Mouse (Mus musculus): Measurements from ENCODE around the gene Sacm1l. TPM values are rescaled to one million over a fixed set of nuclear protein-coding genes. Genes with fewer than 3 reads are reported as not detected.

The Sacm1l gene
- polyA plus RNA-seq (2014; fragmentation: Nextera tagmentation; extraction: Ambion mirVana), result 56.2 and 62.8 TPM in 2 replicates

DNA sequence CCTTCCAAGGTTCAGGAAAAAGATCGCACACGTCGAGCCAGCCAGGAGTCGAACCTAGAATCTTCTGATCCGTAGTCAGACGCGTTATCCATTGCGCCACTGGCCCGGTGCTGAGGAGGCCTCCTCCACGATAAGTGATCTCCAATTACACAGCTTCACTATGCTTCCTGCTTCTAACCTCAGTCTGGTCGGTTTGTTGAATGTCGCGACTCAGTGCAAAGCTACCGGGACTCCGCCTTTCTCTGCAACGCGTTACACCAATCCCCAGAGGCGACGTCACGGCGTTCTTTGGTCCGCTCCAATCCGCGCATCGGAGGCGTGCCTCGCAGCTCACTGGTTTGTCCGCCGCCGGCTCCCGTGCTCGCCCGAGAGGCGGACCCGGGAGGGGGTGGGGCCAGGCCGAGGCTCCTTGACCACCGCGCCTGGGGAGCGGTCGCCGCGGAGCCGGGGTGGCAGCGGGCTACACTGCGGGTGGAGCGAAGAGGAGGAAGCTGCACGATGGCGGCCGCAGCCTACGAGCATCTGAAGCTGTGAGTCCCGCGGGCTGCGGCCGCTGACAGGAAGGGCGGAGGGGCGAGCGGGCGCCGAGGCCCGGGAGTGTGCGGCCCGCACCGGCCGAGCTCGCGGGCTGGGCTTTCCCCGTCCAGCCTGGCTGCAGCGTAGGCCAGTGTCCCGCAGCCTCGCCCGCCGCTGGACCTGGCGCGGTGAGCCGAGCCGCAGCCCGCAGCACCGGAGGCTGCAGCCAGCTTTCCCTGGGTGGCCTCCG lies at the start of gene Sacm1l:
Gene Sacm1l, plus strand, starts transcription at position 368 of the 766 bp plus-strand sequence.
- ATAC-seq (ENCODE audit: low read depth), result peak; percentile 99
- Histone ChIP-seq H3K4me1 (ENCODE audit: control insufficient read depth, insufficient read depth, low read length) (peaks cover 16% of the 10 kb centered on the region), H3K4me3 (ENCODE audit: low read depth, low read length) (peak within 1 kb of the TSS; percentile 97), H3K36me3 (ENCODE audit: control insufficient read depth, insufficient read depth, low read length) (no peaks in the 10 kb centered on the region), H3K4me2 (ENCODE audit: low read depth, low read length) (peak within 1 kb of the TSS; percentile 79), H3K27me3 (ENCODE audit: control insufficient read depth, insufficient read depth, low read length) (no peaks in the 10 kb centered on the region), H3K9ac (replicated peaks; ENCODE audit: low read depth, low read length) (peak within 1 kb of the TSS; percentile 98), H3K27ac (ENCODE audit: low read depth, low read length) (peak within 1 kb of the TSS; percentile 92), H3K9me3 (ENCODE audit: control insufficient read depth, low read length) (no peaks in the 10 kb centered on the region)
- under 1% methylated on average over 70 of the region's 79 CpGs for WGBS

DNA sequence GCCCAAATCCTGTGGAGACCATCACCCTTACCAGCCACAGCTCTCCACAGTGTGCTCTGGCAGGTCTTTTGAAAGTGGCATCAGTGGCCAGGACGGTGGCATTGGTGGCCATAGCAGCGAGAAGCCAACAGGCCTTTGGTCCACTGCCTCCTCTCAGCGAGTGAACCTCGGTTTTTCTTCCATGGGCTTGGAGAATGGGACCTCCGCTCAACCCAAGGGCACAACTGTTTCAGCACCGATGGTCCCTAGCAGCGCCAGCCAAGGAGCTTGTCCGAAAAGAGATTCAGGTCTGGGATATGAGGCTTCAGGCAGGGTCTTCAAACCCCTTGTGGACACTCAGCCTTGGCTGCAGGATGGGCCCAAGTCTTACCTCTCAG lies 49.7 kb upstream of the Sacm1l start:
- H3K4me2 ChIP-seq (ENCODE audit: low read depth, low read length), result peak overlapping the region; percentile 61
- H3K9ac ChIP-seq (replicated peaks; ENCODE audit: low read depth, low read length), result no peak overlapping the region
- no peak for ATAC-seq (ENCODE audit: low read depth)
- H3K9me3 ChIP-seq (ENCODE audit: control insufficient read depth, low read length), result no peaks in the 10 kb centered on the region
- WGBS, result 90% methylated on average over 8 of the region's 8 CpGs
- no peak overlapping the region for H3K27ac ChIP-seq (ENCODE audit: low read depth, low read length)
- peak overlapping the region; percentile 54; the same call in 1 of the 2 replicates for H3K4me3 ChIP-seq (ENCODE audit: low read depth, low read length)
- H3K27me3 ChIP-seq (ENCODE audit: control insufficient read depth, insufficient read depth, low read length), result no peaks in the 10 kb centered on the region
- H3K36me3 ChIP-seq (ENCODE audit: control insufficient read depth, insufficient read depth, low read length), result no peaks in the 10 kb centered on the region
- H3K4me1 ChIP-seq (ENCODE audit: control insufficient read depth, insufficient read depth, low read length), result peaks cover 8% of the 10 kb centered on the region; the same call in 1 of the 2 replicates

DNA sequence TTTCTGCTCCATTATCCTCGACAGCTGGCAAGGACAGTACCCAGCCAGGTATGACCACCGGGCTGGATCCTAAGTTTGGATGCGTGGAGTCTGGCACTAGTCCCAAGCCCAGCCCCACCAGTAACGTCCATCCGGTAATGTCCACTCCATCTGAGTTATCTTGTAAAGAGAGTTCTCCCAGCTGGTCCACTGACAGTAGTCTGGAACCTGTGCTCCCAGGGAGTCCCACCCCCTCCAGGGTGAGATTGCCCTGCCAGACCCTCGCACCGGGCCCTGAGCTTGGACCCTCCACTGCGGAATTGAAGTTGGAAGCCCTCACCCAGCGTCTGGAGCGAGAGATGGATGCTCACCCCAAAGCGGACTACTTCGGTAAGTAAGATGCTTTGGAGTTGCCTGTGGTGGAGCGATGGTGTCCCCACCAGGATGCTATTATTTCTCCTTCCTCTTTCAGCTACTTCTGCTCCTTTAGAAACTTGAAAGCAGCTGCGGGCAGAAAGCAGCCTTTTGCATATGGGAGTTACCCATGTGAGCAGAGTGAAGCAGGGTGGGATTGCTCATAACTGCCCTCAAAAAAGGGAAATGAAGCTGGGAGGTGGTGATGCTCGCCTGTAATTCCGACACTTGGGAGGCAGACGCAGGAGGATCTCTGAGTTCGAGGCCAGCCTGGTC lies 49.2 kb upstream of the Sacm1l start:
- no peaks in the 10 kb centered on the region for H3K27me3 ChIP-seq (ENCODE audit: control insufficient read depth, insufficient read depth, low read length)
- no peaks in the 10 kb centered on the region for H3K9me3 ChIP-seq (ENCODE audit: control insufficient read depth, low read length)
- peak overlapping the region; percentile 61; the same call in 1 of the 2 replicates for H3K4me2 ChIP-seq (ENCODE audit: low read depth, low read length)
- no peak for ATAC-seq (ENCODE audit: low read depth)
- H3K4me3 ChIP-seq (ENCODE audit: low read depth, low read length), result 0 out of 2 replicates have a peak overlapping the region, but pooled peaks have one; percentile 0
- no peak overlapping the region for H3K27ac ChIP-seq (ENCODE audit: low read depth, low read length)
- 82% methylated on average over 18 of the region's 18 CpGs for WGBS
- no peaks in the 10 kb centered on the region for H3K36me3 ChIP-seq (ENCODE audit: control insufficient read depth, insufficient read depth, low read length)
- H3K4me1 ChIP-seq (ENCODE audit: control insufficient read depth, insufficient read depth, low read length), result peaks cover 8% of the 10 kb centered on the region; the same call in 1 of the 2 replicates
- H3K9ac ChIP-seq (replicated peaks; ENCODE audit: low read depth, low read length), result no peak overlapping the region

DNA sequence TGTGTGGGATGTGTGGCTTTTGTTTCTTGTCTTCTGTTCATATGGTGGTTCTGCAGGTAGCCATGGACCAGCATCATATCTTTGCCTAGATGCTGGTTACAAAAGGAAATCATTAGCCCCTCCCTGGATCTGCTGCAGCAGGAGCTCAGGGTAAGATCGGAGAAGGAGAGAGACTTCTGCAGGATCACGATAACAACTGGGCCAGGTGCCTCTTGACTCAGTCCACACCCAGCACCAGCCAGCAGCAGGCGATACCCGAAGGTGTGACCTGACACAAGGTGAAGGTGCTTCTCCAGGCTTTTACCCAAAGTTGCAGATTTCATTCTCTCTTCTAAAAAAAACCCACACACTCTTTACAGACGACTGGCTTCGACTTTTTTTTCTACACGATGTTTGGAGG lies 48.4 kb upstream of the Sacm1l start:
- H3K4me1 ChIP-seq (ENCODE audit: control insufficient read depth, insufficient read depth, low read length), result peaks cover 8% of the 10 kb centered on the region; the same call in 1 of the 2 replicates
- no peaks in the 10 kb centered on the region for H3K9me3 ChIP-seq (ENCODE audit: control insufficient read depth, low read length)
- ATAC-seq (ENCODE audit: low read depth), result no peak
- WGBS, result 75% methylated on average over 7 of the region's 7 CpGs
- H3K36me3 ChIP-seq (ENCODE audit: control insufficient read depth, insufficient read depth, low read length), result no peaks in the 10 kb centered on the region
- no peak overlapping the region for H3K9ac ChIP-seq (replicated peaks; ENCODE audit: low read depth, low read length)
- H3K4me2 ChIP-seq (ENCODE audit: low read depth, low read length), result 0 out of 2 replicates have a peak overlapping the region, but pooled peaks have one; percentile 61
- H3K27ac ChIP-seq (ENCODE audit: low read depth, low read length), result no peak overlapping the region
- H3K27me3 ChIP-seq (ENCODE audit: control insufficient read depth, insufficient read depth, low read length), result no peaks in the 10 kb centered on the region
- no peak overlapping the region for H3K4me3 ChIP-seq (ENCODE audit: low read depth, low read length)

DNA sequence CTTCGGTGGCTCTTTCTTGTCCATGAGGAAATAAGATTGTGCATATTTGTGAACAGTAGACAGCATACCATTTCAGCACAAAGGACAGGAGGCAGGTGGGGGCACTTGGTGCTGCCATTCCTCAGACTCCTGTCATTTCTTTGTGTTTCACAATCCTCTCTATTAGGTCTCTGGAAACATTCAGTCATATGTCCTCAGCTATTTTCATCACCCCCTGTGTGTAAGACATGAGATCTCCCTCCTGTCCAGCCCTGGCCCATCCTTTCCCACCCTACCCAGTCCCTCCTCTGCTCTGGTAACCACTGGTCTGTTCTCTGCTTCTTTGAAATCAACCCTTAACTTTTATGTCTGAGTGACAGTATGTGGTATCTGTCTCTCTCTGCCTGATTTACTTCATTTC lies 46.0 kb upstream of the Sacm1l start:
- no peak overlapping the region for H3K4me2 ChIP-seq (ENCODE audit: low read depth, low read length)
- no peak for ATAC-seq (ENCODE audit: low read depth)
- no peaks in the 10 kb centered on the region for H3K27me3 ChIP-seq (ENCODE audit: control insufficient read depth, insufficient read depth, low read length)
- H3K36me3 ChIP-seq (ENCODE audit: control insufficient read depth, insufficient read depth, low read length), result no peaks in the 10 kb centered on the region
- peaks cover 8% of the 10 kb centered on the region; the same call in 1 of the 2 replicates for H3K4me1 ChIP-seq (ENCODE audit: control insufficient read depth, insufficient read depth, low read length)
- H3K4me3 ChIP-seq (ENCODE audit: low read depth, low read length), result no peak overlapping the region
- H3K27ac ChIP-seq (ENCODE audit: low read depth, low read length), result no peak overlapping the region
- H3K9me3 ChIP-seq (ENCODE audit: control insufficient read depth, low read length), result no peaks in the 10 kb centered on the region
- H3K9ac ChIP-seq (replicated peaks; ENCODE audit: low read depth, low read length), result no peak overlapping the region
- 96% methylated on average over 1 of the region's 1 CpGs for WGBS

DNA sequence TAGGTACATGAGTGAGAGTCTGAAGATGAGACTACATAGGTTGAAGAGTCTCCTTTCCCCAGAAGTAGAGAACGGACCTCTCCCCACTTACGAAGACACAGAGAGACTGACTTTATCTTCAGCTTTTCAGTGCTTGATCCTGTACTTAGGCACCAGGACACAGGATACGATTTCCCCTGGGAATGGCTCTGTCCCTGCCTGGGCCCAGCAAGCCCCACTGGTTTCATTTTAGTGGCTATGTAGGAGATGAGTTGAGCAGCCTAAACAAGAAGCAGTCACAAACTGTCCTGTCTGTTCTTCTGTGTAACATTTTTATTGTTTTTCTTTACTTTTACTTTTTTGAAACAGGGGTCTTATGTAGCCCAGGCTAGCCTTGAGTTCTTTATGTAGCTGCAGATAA lies 44.7 kb upstream of the Sacm1l start:
- Histone ChIP-seq H3K4me2 (ENCODE audit: low read depth, low read length) (no peak overlapping the region), H3K9ac (replicated peaks; ENCODE audit: low read depth, low read length) (no peak overlapping the region), H3K9me3 (ENCODE audit: control insufficient read depth, low read length) (no peaks in the 10 kb centered on the region), H3K36me3 (ENCODE audit: control insufficient read depth, insufficient read depth, low read length) (no peaks in the 10 kb centered on the region), H3K4me1 (ENCODE audit: control insufficient read depth, insufficient read depth, low read length) (peaks cover 8% of the 10 kb centered on the region; the same call in 1 of the 2 replicates), H3K4me3 (ENCODE audit: low read depth, low read length) (no peak overlapping the region), H3K27ac (ENCODE audit: low read depth, low read length) (no peak overlapping the region), H3K27me3 (ENCODE audit: control insufficient read depth, insufficient read depth, low read length) (no peaks in the 10 kb centered on the region)
- WGBS, result 99% methylated on average over 3 of the region's 3 CpGs
- no peak for ATAC-seq (ENCODE audit: low read depth)

DNA sequence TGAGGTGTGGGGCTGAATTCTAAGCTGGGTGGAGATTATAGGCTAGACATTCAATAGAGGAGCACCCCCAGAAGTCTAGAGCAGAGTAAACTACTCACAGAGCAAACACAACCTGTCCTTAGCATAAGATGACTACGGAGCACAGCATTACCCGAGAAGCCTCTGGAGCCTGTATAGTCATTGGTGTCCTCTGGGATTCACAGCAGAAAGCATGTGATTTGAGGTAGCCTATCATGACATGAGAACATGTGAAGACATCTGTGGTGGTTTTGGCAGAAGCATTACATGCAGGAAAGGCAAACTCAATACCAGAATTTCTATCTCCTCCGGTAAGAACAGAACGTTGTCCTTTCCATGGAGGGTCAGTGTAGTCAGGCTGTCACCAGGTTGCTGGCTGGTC lies 44.0 kb upstream of the Sacm1l start:
- H3K4me3 ChIP-seq (ENCODE audit: low read depth, low read length), result no peak overlapping the region
- no peak overlapping the region for H3K27ac ChIP-seq (ENCODE audit: low read depth, low read length)
- no peaks in the 10 kb centered on the region for H3K27me3 ChIP-seq (ENCODE audit: control insufficient read depth, insufficient read depth, low read length)
- H3K36me3 ChIP-seq (ENCODE audit: control insufficient read depth, insufficient read depth, low read length), result no peaks in the 10 kb centered on the region
- H3K4me2 ChIP-seq (ENCODE audit: low read depth, low read length), result no peak overlapping the region
- 88% methylated on average over 4 of the region's 4 CpGs for WGBS
- peaks cover 8% of the 10 kb centered on the region; the same call in 1 of the 2 replicates for H3K4me1 ChIP-seq (ENCODE audit: control insufficient read depth, insufficient read depth, low read length)
- H3K9me3 ChIP-seq (ENCODE audit: control insufficient read depth, low read length), result no peaks in the 10 kb centered on the region
- ATAC-seq (ENCODE audit: low read depth), result no peak
- H3K9ac ChIP-seq (replicated peaks; ENCODE audit: low read depth, low read length), result no peak overlapping the region

DNA sequence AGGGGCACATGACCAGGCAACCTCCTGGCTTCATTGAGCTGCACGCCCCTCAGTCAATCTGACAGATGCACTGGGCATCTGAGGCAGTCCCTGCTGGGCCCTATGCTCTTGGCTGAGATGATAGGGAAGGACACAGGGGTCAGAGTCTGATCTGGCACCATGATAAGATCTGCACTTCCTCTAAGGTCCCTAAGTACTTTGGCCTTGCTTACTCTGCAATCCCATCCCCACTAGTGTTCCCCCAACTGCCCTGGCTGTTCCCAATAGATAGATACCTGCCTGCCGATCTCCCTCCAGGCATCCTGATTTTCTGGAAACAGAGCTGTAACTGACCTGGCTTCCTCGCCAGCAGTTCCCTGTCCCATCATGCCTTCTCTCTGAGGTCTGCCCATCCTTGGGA lies 42.9 kb upstream of the Sacm1l start:
- WGBS, result 87% methylated on average over 3 of the region's 3 CpGs
- Histone ChIP-seq H3K27me3 (ENCODE audit: control insufficient read depth, insufficient read depth, low read length) (no peaks in the 10 kb centered on the region), H3K4me1 (ENCODE audit: control insufficient read depth, insufficient read depth, low read length) (peaks cover 4% of the 10 kb centered on the region; the same call in 1 of the 2 replicates), H3K9me3 (ENCODE audit: control insufficient read depth, low read length) (no peaks in the 10 kb centered on the region), H3K36me3 (ENCODE audit: control insufficient read depth, insufficient read depth, low read length) (no peaks in the 10 kb centered on the region), H3K9ac (replicated peaks; ENCODE audit: low read depth, low read length) (no peak overlapping the region), H3K4me3 (ENCODE audit: low read depth, low read length) (no peak overlapping the region), H3K4me2 (ENCODE audit: low read depth, low read length) (no peak overlapping the region), H3K27ac (ENCODE audit: low read depth, low read length) (no peak overlapping the region)
- no peak for ATAC-seq (ENCODE audit: low read depth)

DNA sequence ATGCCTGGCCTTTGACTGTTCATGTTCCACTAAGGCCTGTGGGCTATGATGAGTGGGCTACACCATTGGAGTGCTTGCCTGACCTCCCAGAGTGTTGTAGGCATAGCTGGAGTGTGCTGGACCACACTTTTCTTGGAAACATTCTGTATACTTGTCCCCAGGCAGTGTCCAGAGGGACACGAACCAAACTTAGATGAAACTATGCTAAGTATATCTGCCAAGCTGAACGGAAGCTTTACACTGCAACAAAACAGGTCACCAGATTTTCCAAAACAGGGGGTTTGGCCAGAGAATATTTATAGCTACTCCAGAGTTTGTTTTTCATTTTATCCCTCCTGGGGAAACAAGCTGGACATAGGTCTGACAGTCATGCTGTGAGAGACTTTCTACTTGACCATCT lies 40.5 kb upstream of the Sacm1l start:
- Histone ChIP-seq H3K9me3 (ENCODE audit: control insufficient read depth, low read length) (no peaks in the 10 kb centered on the region), H3K4me2 (ENCODE audit: low read depth, low read length) (no peak overlapping the region), H3K27ac (ENCODE audit: low read depth, low read length) (no peak overlapping the region), H3K9ac (replicated peaks; ENCODE audit: low read depth, low read length) (no peak overlapping the region), H3K27me3 (ENCODE audit: control insufficient read depth, insufficient read depth, low read length) (no peaks in the 10 kb centered on the region), H3K4me3 (ENCODE audit: low read depth, low read length) (no peak overlapping the region), H3K36me3 (ENCODE audit: control insufficient read depth, insufficient read depth, low read length) (no peaks in the 10 kb centered on the region), H3K4me1 (ENCODE audit: control insufficient read depth, insufficient read depth, low read length) (peaks cover 4% of the 10 kb centered on the region; the same call in 1 of the 2 replicates)
- ATAC-seq (ENCODE audit: low read depth), result no peak
- 87% methylated on average over 2 of the region's 2 CpGs for WGBS
